8 mouse cellular contexts compared by ENCODE assay signal in the genomic region with DNA sequence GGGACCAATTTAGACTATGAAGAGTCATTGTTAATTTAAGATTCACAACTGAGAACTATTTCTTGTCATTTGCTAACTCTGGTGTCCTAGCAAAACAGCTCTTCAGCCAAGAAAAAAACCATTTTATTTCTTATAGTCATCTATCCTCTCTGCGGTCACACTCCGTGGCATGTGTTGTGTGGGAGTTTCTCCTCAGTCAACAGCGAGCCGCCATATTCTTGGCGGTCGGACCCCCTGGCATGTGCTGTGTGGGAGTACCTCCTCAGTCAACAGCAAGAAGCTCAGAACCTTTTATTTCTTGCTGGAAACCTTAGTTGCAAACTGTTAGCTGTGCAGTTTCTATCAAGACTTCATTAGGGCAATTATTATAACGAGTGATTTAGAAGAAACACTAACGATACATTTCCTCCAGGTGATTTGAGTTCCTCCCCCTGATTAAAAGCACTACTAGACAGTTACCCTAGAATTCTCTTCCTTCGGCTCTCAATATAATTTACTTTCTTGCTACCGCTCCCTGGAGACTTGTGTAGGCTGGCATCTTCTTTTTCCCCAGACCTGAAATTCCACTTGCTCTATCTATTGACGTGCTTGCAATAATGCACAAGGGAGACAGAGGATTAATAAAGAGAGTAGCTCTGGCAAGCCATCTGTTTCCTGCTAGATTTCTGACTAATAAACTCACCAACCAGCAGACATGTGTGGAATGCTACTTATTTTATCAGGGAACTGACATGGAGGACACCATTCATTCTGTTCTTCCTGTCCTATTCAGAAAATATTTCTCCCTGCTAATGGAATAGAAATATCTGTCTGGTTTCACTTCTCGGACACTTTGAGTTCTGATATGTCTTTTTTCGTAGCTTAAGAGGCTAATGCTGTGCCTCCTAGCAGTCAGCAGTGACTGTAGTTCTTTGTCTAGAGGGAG.
DNase-seq lines count a peak whose midpoint lies in the region; ATAC-seq lines count a peak whose summit lies in the region.

No protein-coding gene starts in this region.

- intact Hi-C loops in left cerebral cortex, postnatal 4 days (cut with DNase I): no loop called here

- no peak for ATAC-seq in erythroid progenitor cell, adult 5-6 weeks (replicated peaks; ENCODE audit: low FRiP score, poor library complexity, severe bottlenecking)
- no peak for ATAC-seq in megakaryocyte, adult 5-6 weeks (ENCODE audit: poor library complexity, severe bottlenecking)

- peak; percentile 75 for DNase-seq in left cerebral cortex, adult 11 months (ENCODE audit: low spot score)
- no peak for DNase-seq in left cerebral cortex, postnatal 4 days
- DNase-seq in frontal cortex, postnatal 14 days (ENCODE audit: low spot score in 2 of 2): peak; percentile 63 to 72
- DNase-seq in layer of hippocampus, adult 9-11 months: peak; percentile 96
- DNase-seq in ovary, postnatal 36 days (ENCODE audit: low spot score): peak; percentile 25
- no peak for DNase-seq in embryo, embryonic 11 days

Comparison
In these comparisons a context has a peak if more than half of its experiments do, and no peak if none do; other contexts are left out.
1. DNase-seq: peak in left cerebral cortex, adult 11 months (single experiment), frontal cortex, postnatal 14 days (2 of 2), layer of hippocampus, adult 9-11 months (single experiment) and ovary, postnatal 36 days (single experiment); none in left cerebral cortex, postnatal 4 days (single experiment) and embryo, embryonic 11 days (single experiment).